Mouse (Mus musculus) testis, adult 2 months (tissue): Measurements from ENCODE around the gene Magi2.

Experiments
- CTCF ChIP-seq: fragments of 200-500 bp; IDR thresholded peaks from 2 replicates; pipeline ENCODE4 v1.5.1; 2012; ENCODE audit warnings: low read depth, mild to moderate bottlenecking, inconsistent platforms, low read length, moderate library complexity; ENCODE audit not compliant: control insufficient read depth, insufficient read depth, insufficient replicate concordance
- POLR2A ChIP-seq: fragments of 200-500 bp; IDR thresholded peaks from 2 replicates; pipeline ENCODE4 v1.6.1; 2012; ENCODE audit warnings: low read depth, mild to moderate bottlenecking, inconsistent platforms, low read length, moderate library complexity; ENCODE audit not compliant: control insufficient read depth

GRCm38 (mm10) chr5:20006616-20007015, 779.8 kb downstream of the Magi2 start:
- TF ChIP-seq CTCF = no peak
- TF ChIP-seq POLR2A = no peak
